Comparison of ENCODE assay signal across 9 mouse cellular contexts in genomic region chr11:117790286-117790685, GRCm38 (mm10). TPM values are rescaled to one million over a fixed set of nuclear protein-coding genes. Genes with fewer than 3 reads are reported as not detected.
DNase-seq lines count a peak whose midpoint lies in the region; ATAC-seq and TF ChIP-seq lines count a peak whose summit lies in the region.
"Had no signal": no experiment of that assay in that cellular context is flagged by ENCODE, and none has a peak within 500 bp of the region (broad histone marks: within the 10 kb centered on the region; RNA-seq: fewer than 3 reads in every experiment).

No protein-coding gene starts in this region.

- H3K27ac ChIP-seq in CH12.LX (ENCODE audit: insufficient read depth, low read depth) = no peak overlapping the region
- H3K27ac ChIP-seq in layer of hippocampus, adult 2 months = no peak overlapping the region
- H3K27ac ChIP-seq in small intestine, adult 2 months (ENCODE audit: insufficient read depth, low read depth, low read length) = no peak overlapping the region; the same call in 1 of the 2 replicates

- in situ Hi-C loops in CH12.LX (cut with MboI; ENCODE audit: low pct_ligation_motif_present, low pct_unique_long_range_greater_than_20kb, low sequenced_read_pairs) = loop anchor here (5.0 kb wide), 1 partner anchor 37 kb away; the partner anchor contains the start of genes Afmid and Tk1

- 2% methylated on average over 14 of the region's 14 CpGs for WGBS in small intestine, adult 2 months

- H3K4me1 ChIP-seq in CH12.LX (ENCODE audit: control insufficient read depth in 1 of 2, insufficient read depth in 2 of 2) = peaks cover 19 to 63% of the 10 kb centered on the region in 2 experiments
- peaks cover 13% of the 10 kb centered on the region for H3K4me1 ChIP-seq in small intestine, adult 2 months (ENCODE audit: control insufficient read depth, insufficient read depth, insufficient read length, low read length)

- no peaks in the 10 kb centered on the region for H3K27me3 ChIP-seq in CH12.LX (replicated peaks)
- H3K27me3 ChIP-seq in small intestine, adult 2 months (ENCODE audit: control insufficient read depth, insufficient read depth, low read length) = no peaks in the 10 kb centered on the region

- no peak for TF ChIP-seq EP300 in CH12.LX (IDR thresholded peaks at IDR 0.05; ENCODE audit: low read length)

- no peaks in the 10 kb centered on the region for H3K79me2 ChIP-seq in CH12.LX (replicated peaks; ENCODE audit: control insufficient read depth, extremely low read depth, insufficient read depth, poor library complexity, severe bottlenecking)

- no peak for TF ChIP-seq POLR2A in CH12.LX (IDR thresholded peaks at IDR 0.05; ENCODE audit: low read depth, low read length)
- no peak for TF ChIP-seq POLR2A in small intestine, adult 2 months (IDR thresholded peaks at IDR 0.05; ENCODE audit: low read depth, low read length)

- TF ChIP-seq CTCF in CH12.LX (conservative IDR thresholded peaks at IDR 0.05 in 1 of 2, IDR thresholded peaks at IDR 0.05 in 1 of 2; ENCODE audit: low read depth in 2 of 2, low read length in 2 of 2) = peak; percentile 82 to 94
- peak; percentile 89 for TF ChIP-seq CTCF in layer of hippocampus, adult 2 months (conservative IDR thresholded peaks at IDR 0.05)
- TF ChIP-seq CTCF in small intestine, adult 2 months (IDR thresholded peaks at IDR 0.05; ENCODE audit: extremely low read depth, insufficient read length, insufficient replicate concordance, low read depth, low read length) = peak; percentile 90

- H3K4me3 ChIP-seq in CH12.LX (replicated peaks in 1 of 3; ENCODE audit: low read depth in 2 of 3, low read length in 2 of 3, poor library complexity in 1 of 3) = peak overlapping the region in 2 of 3 experiments; percentile 27 to 45
- H3K4me3 ChIP-seq in layer of hippocampus, adult 2 months = no peak overlapping the region
- H3K4me3 ChIP-seq in small intestine, adult 2 months (ENCODE audit: low read depth, low read length) = peak overlapping the region; percentile 69

- peak overlapping the region; percentile 84 for H3K4me2 ChIP-seq in CH12.LX (ENCODE audit: insufficient read depth, low read depth, poor library complexity, severe bottlenecking)

- ATAC-seq in erythroid progenitor cell, adult 5-6 weeks (replicated peaks; ENCODE audit: low FRiP score, poor library complexity, severe bottlenecking) = peak; percentile 59

- peak; percentile 86 for TF ChIP-seq RAD21 in CH12.LX (IDR thresholded peaks at IDR 0.05; ENCODE audit: low read depth, low read length)

- DNase-seq in CH12.LX (ENCODE audit: extremely low read depth) (peak; percentile 85), adipocyte (ENCODE audit: low spot score) (peak; percentile 46)
- DNase-seq in heart, postnatal 4 days = peak; percentile 85
- peak in 1 of 2 experiments; percentile 74 for DNase-seq in layer of hippocampus, adult 2 months (ENCODE audit: low spot score in 2 of 2)
- peak; percentile 78 for DNase-seq in lung, postnatal 14 days
- peak; percentile 78 for DNase-seq in yolk sac, embryonic 10.5 days (ENCODE audit: low spot score)

- dilution Hi-C loops in CH12.LX (cut with MboI; ENCODE audit: extremely low pct_ligation_motif_present, extremely low pct_unique_long_range_greater_than_20kb, low sequenced_read_pairs) = no loop called here

- H3K9me3 ChIP-seq in CH12.LX (replicated peaks; ENCODE audit: low read length) = no peaks in the 10 kb centered on the region

- H3K9ac ChIP-seq in CH12.LX (ENCODE audit: insufficient read depth, low read depth) = peak overlapping the region; percentile 39

- H3K36me3 ChIP-seq in CH12.LX (replicated peaks in 1 of 2; ENCODE audit: control insufficient read depth in 1 of 2, insufficient read depth in 1 of 2, low read length in 1 of 2) = peaks cover 0 to 24% of the 10 kb centered on the region in 2 experiments
- no peaks in the 10 kb centered on the region for H3K36me3 ChIP-seq in small intestine, adult 2 months (ENCODE audit: control insufficient read depth, insufficient read depth, low read length)

TF ChIP-seq in CH12.LX, 34 proteins besides CTCF, POLR2A, EP300 and RAD21:
- TF ChIP-seq MXI1 (IDR thresholded peaks at IDR 0.05; ENCODE audit: low read depth, low read length) = no peak
- TF ChIP-seq ETS1 (conservative IDR thresholded peaks at IDR 0.05; ENCODE audit: low read depth, low read length) = no peak
- 0 out of 2 replicates have a peak, but pooled peaks have one; percentile 36 for TF ChIP-seq MYC (IDR thresholded peaks at IDR 0.05; ENCODE audit: low read depth, low read length)
- TF ChIP-seq ELF1 (IDR thresholded peaks at IDR 0.05; ENCODE audit: low read depth, low read length) = no peak
- no peak for TF ChIP-seq TBP (conservative IDR thresholded peaks at IDR 0.05; ENCODE audit: low read depth, low read length)
- peak; percentile 36; the same call in 1 of the 2 replicates for TF ChIP-seq MEF2A (IDR thresholded peaks at IDR 0.05; ENCODE audit: borderline replicate concordance, low read depth, low read length)
- no peak for TF ChIP-seq MAZ (IDR thresholded peaks at IDR 0.05; ENCODE audit: low read depth, low read length)
- peak; percentile 80 for TF ChIP-seq SMC3 (IDR thresholded peaks at IDR 0.05; ENCODE audit: low read depth, low read length)
- TF ChIP-seq HCFC1 (IDR thresholded peaks at IDR 0.05; ENCODE audit: low read depth, low read length) = no peak
- TF ChIP-seq ZC3H11A (IDR thresholded peaks at IDR 0.05; ENCODE audit: low read depth, low read length) = peak; percentile 48
- no peak for TF ChIP-seq GABPA (IDR thresholded peaks at IDR 0.05; ENCODE audit: insufficient replicate concordance, low read depth, low read length)
- TF ChIP-seq USF1 (IDR thresholded peaks at IDR 0.05; ENCODE audit: low read depth, low read length) = no peak

RNA-seq across cellular contexts. Expression of gene 6030468B19Rik, which starts 7.2 kb away (rescaled TPM):
- total RNA-seq in CH12.LX (2012; rRNA removed) (0.46 and 0.93 TPM in 2 replicates), CH12.LX (2014; rRNA removed) (1.3 and 1.5 TPM in 2 replicates)
- 1.4 and 1.7 TPM in 2 replicates for polyA plus RNA-seq in CH12.LX (2012; ENCODE audit: insufficient read length, low read depth)
- total RNA-seq in erythroid progenitor cell, adult 5-6 weeks (2015; ENCODE audit: low replicate concordance) = 82.6 and 84.3 TPM in 2 replicates
- total RNA-seq in erythroid progenitor cell, adult 5-6 weeks (2017; ENCODE audit: low replicate concordance) = 23.8 and 25.8 TPM in 2 replicates
- total RNA-seq in heart, postnatal 4 days (2021) = not detected
- total RNA-seq in layer of hippocampus, adult 2 months (2021) = under 1 TPM; 0.34 to 0.46 TPM
- 0.09 and 0.47 TPM in 2 replicates for polyA plus RNA-seq in small intestine, adult 2 months (2012; rRNA removed)

RNA-seq across cellular contexts. Expression of gene Tmc6, which starts 8.3 kb away (rescaled TPM):
- total RNA-seq in CH12.LX (2012; rRNA removed) (24.8 and 26.8 TPM in 2 replicates), CH12.LX (2014; rRNA removed) (16.3 and 16.8 TPM in 2 replicates)
- 28.4 and 30.0 TPM in 2 replicates for polyA plus RNA-seq in CH12.LX (2012; ENCODE audit: insufficient read length, low read depth)
- total RNA-seq in erythroid progenitor cell, adult 5-6 weeks (2015; ENCODE audit: low replicate concordance) = 478 and 628 TPM in 2 replicates
- total RNA-seq in erythroid progenitor cell, adult 5-6 weeks (2017; ENCODE audit: low replicate concordance) = 151 and 353 TPM in 2 replicates
- 10 to 100 TPM; 26.4 to 28.6 TPM for total RNA-seq in heart, postnatal 4 days (2021)
- total RNA-seq in layer of hippocampus, adult 2 months (2021) = 1 to 10 TPM; 6.6 to 8.4 TPM
- 53.5 and 84.7 TPM in 2 replicates for polyA plus RNA-seq in small intestine, adult 2 months (2012; rRNA removed)

RNA-seq across cellular contexts. Expression of gene Tmc8, which starts 8.4 kb away (rescaled TPM):
- total RNA-seq in CH12.LX (2012; rRNA removed) (4.0 and 6.1 TPM in 2 replicates), CH12.LX (2014; rRNA removed) (1.4 and 2.2 TPM in 2 replicates)
- polyA plus RNA-seq in CH12.LX (2012; ENCODE audit: insufficient read length, low read depth) = 8.8 and 9.8 TPM in 2 replicates
- total RNA-seq in erythroid progenitor cell, adult 5-6 weeks (2015; ENCODE audit: low replicate concordance) = 107 and 113 TPM in 2 replicates
- 60.6 and 72.4 TPM in 2 replicates for total RNA-seq in erythroid progenitor cell, adult 5-6 weeks (2017; ENCODE audit: low replicate concordance)
- total RNA-seq in heart, postnatal 4 days (2021) = 1 to 10 TPM; 3.1 to 3.3 TPM
- total RNA-seq in layer of hippocampus, adult 2 months (2021) = under 1 TPM; 0.64 to 0.91 TPM
- polyA plus RNA-seq in small intestine, adult 2 months (2012; rRNA removed) = 34.3 and 59.6 TPM in 2 replicates

RNA-seq across cellular contexts. Expression of gene Gm20708, which starts 19.2 kb away (rescaled TPM):
- total RNA-seq in CH12.LX (2012; rRNA removed) (0.59 and 1.0 TPM in 2 replicates), CH12.LX (2014; rRNA removed) (0.50 TPM in 1 of 2 replicates, not detected in the other)
- 0.80 and 1.6 TPM in 2 replicates for polyA plus RNA-seq in CH12.LX (2012; ENCODE audit: insufficient read length, low read depth)
- total RNA-seq in erythroid progenitor cell, adult 5-6 weeks (2015; ENCODE audit: low replicate concordance) = 72.1 and 80.7 TPM in 2 replicates
- 3.4 and 18.5 TPM in 2 replicates for total RNA-seq in erythroid progenitor cell, adult 5-6 weeks (2017; ENCODE audit: low replicate concordance)
- 1 to 10 TPM; 2.7 to 3.5 TPM for total RNA-seq in heart, postnatal 4 days (2021)
- total RNA-seq in layer of hippocampus, adult 2 months (2021) = 1 to 10 TPM; 1.6 to 1.7 TPM
- 0.06 TPM in 1 of 2 replicates, not detected in the other for polyA plus RNA-seq in small intestine, adult 2 months (2012; rRNA removed)
- polyA plus RNA-seq: large intestine, adult 2 months had no signal

RNA-seq across cellular contexts. Expression of gene Syngr2, which starts 19.2 kb away (rescaled TPM):
- 362 and 409 TPM in 2 replicates for total RNA-seq in CH12.LX (2012; rRNA removed)
- total RNA-seq in CH12.LX (2014; rRNA removed) = 395 and 553 TPM in 2 replicates
- 513 and 654 TPM in 2 replicates for polyA plus RNA-seq in CH12.LX (2012; ENCODE audit: insufficient read length, low read depth)
- total RNA-seq in erythroid progenitor cell, adult 5-6 weeks (2015; ENCODE audit: low replicate concordance) = 65.4 and 86.5 TPM in 2 replicates
- total RNA-seq in erythroid progenitor cell, adult 5-6 weeks (2017; ENCODE audit: low replicate concordance) = 35.0 and 41.8 TPM in 2 replicates
- total RNA-seq in heart, postnatal 4 days (2021) = 10 to 100 TPM; 81.2 to 85.1 TPM
- 10 to 100 TPM; 10.2 to 13.4 TPM for total RNA-seq in layer of hippocampus, adult 2 months (2021)
- 183 and 229 TPM in 2 replicates for polyA plus RNA-seq in small intestine, adult 2 months (2012; rRNA removed)

Comparison
In these comparisons a context has a peak if more than half of its experiments do, and no peak if none do; other contexts are left out.
1. RNA of gene 6030468B19Rik, which starts 7.2 kb away (total RNA-seq): 23.8 to 84.3 TPM in erythroid progenitor cell, adult 5-6 weeks; 0.46 to 1.5 TPM in CH12.LX, 0.34 to 0.46 TPM in layer of hippocampus, adult 2 months and not detected in heart, postnatal 4 days; every median in the first group is over 10 times any median in the second.
2. RNA of gene Tmc6, which starts 8.3 kb away (total RNA-seq): 151 to 628 TPM in erythroid progenitor cell, adult 5-6 weeks; 26.4 to 28.6 TPM in heart, postnatal 4 days, 16.3 to 26.8 TPM in CH12.LX and 6.6 to 8.4 TPM in layer of hippocampus, adult 2 months; every median in the first group is over 4 times any median in the second.
3. RNA of gene Tmc8, which starts 8.4 kb away (total RNA-seq): 60.6 to 113 TPM in erythroid progenitor cell, adult 5-6 weeks; 1.4 to 6.1 TPM in CH12.LX, 3.1 to 3.3 TPM in heart, postnatal 4 days and 0.64 to 0.91 TPM in layer of hippocampus, adult 2 months; every median in the first group is over 4 times any median in the second.
4. Peak in every context shown above with its lines, with median percentiles within 50 percentile points of each other: CTCF ChIP-seq.